Mouse (Mus musculus) cortical plate, adult 2 months (tissue): Measurements from ENCODE around the gene Gpd2.

Source experiments
- CTCF ChIP-seq: fragments of 200-500 bp; IDR thresholded peaks from 2 replicates; pipeline ENCODE4 v1.5.1; 2011; ENCODE audit warnings: mild to moderate bottlenecking, control low read depth, low read length; ENCODE audit not compliant: insufficient read depth; ENCODE audit errors: extremely low read depth
- POLR2A ChIP-seq: fragments of 200-500 bp; IDR thresholded peaks from 2 replicates; pipeline ENCODE4 v1.6.1; 2011; ENCODE audit warnings: mild to moderate bottlenecking, low read length, control low read depth; ENCODE audit not compliant: insufficient read depth; ENCODE audit errors: extremely low read depth

- no peak for TF ChIP-seq POLR2A
- TF ChIP-seq CTCF, result no peak
Measured at GRCm38 (mm10) chr2:57255153-57255670, 17.8 kb downstream of the Gpd2 start.
